Mouse (Mus musculus) myocyte (in vitro differentiated cells): ENCODE data around the gene Fam198b. TPM values are rescaled to one million over a fixed set of nuclear protein-coding genes. Genes with fewer than 3 reads are reported as not detected.

ENCODE experiments used
- H3K27me3 ChIP-seq: one replicate; pipeline ENCODE4 v1.6.1; 2011; ENCODE audit not compliant: control insufficient read depth, insufficient read depth, insufficient read length
- H3K36me3 ChIP-seq: one replicate; pipeline ENCODE4 v1.6.1; 2011; ENCODE audit not compliant: control insufficient read depth, insufficient read depth
- H3K4me2 ChIP-seq: one replicate; pipeline ENCODE4 v1.6.1; 2011; ENCODE audit warnings: low read depth, control low read depth
- H3K4me3 ChIP-seq: one replicate; pipeline ENCODE4 v1.5.1; 2011; ENCODE audit warnings: mild to moderate bottlenecking, control low read depth, moderate library complexity
- H3K79me2 ChIP-seq: one replicate; pipeline ENCODE4 v1.6.1; 2011; ENCODE audit not compliant: control insufficient read depth, insufficient read depth
- H3ac ChIP-seq: one replicate; pipeline ENCODE4 v1.6.1; 2011; ENCODE audit not compliant: control insufficient read depth, insufficient read length
- CEBPB ChIP-seq: IDR thresholded peaks from 2 replicates; pipeline ENCODE4 v1.6.1; 2011; ENCODE audit warnings: mild to moderate bottlenecking, moderate library complexity; ENCODE audit not compliant: poor library complexity, insufficient read depth, severe bottlenecking
- E2F4 ChIP-seq: IDR thresholded peaks from one replicate; pipeline ENCODE4 v1.6.1; 2011; ENCODE audit warnings: mild to moderate bottlenecking, control low read depth, moderate library complexity; ENCODE audit not compliant: insufficient read depth
- MAX ChIP-seq: IDR thresholded peaks from one replicate; pipeline ENCODE4 v1.6.1; 2011; ENCODE audit warnings: low read depth, mild to moderate bottlenecking, control low read depth
- MYOD1 ChIP-seq, 3 experiments: IDR thresholded peaks; one replicate each; pipeline ENCODE4 v1.6.1; 2011; ENCODE audit warnings: control low read depth in 2 of 3, low read depth in 2 of 3, mild to moderate bottlenecking in 2 of 3, moderate library complexity in 1 of 3; ENCODE audit not compliant: insufficient read length in 2 of 3, control insufficient read depth in 1 of 3
- MYOG ChIP-seq, 3 experiments: IDR thresholded peaks; one replicate each; pipeline ENCODE4 v1.6.1; 2011; ENCODE audit warnings: control low read depth in 2 of 3, low read depth in 2 of 3, mild to moderate bottlenecking in 2 of 3; ENCODE audit not compliant: insufficient read length in 2 of 3, control insufficient read depth in 1 of 3, insufficient read depth in 1 of 3
- POLR2A ChIP-seq: IDR thresholded peaks from one replicate; pipeline ENCODE4 v1.6.1; 2011; ENCODE audit warnings: low read depth, mild to moderate bottlenecking, control low read depth, moderate library complexity; ENCODE audit not compliant: insufficient read length
- POLR2AphosphoS2 ChIP-seq: IDR thresholded peaks from one replicate; pipeline ENCODE4 v1.6.1; 2011; ENCODE audit warnings: low read depth, control low read depth; ENCODE audit not compliant: insufficient read length
- REST ChIP-seq: IDR thresholded peaks from one replicate; pipeline ENCODE4 v1.6.1; 2011; ENCODE audit warnings: mild to moderate bottlenecking, control low read depth, moderate library complexity; ENCODE audit not compliant: insufficient read depth, insufficient read length
- SRF ChIP-seq: IDR thresholded peaks from one replicate; pipeline ENCODE4 v1.6.1; 2011; ENCODE audit warnings: low read depth; ENCODE audit not compliant: control insufficient read depth, insufficient read length
- TCF12 ChIP-seq: IDR thresholded peaks from one replicate; pipeline ENCODE4 v1.6.1; 2011; ENCODE audit warnings: mild to moderate bottlenecking, control low read depth; ENCODE audit not compliant: poor library complexity, insufficient read depth, severe bottlenecking
- TCF3 ChIP-seq: IDR thresholded peaks from one replicate; pipeline ENCODE4 v1.6.1; 2011; ENCODE audit warnings: low read depth, control low read depth; ENCODE audit not compliant: insufficient read length
- USF1 ChIP-seq: IDR thresholded peaks from one replicate; pipeline ENCODE4 v1.6.1; 2011; ENCODE audit warnings: low read depth, mild to moderate bottlenecking, control low read depth, moderate library complexity
- polyA plus RNA-seq: library from polyadenylated mRNA; unstranded; fragments of >200 nt; fragmentation: generic; extraction: Trizol; gene quantifications from one replicate; pipeline ENCODE4 v1.2.1, GENCODE M21; 2012; ENCODE audit warnings: missing spikeins

Fam198b gene
- polyA plus RNA-seq, 1 experiment, result 1.8 TPM

DNA sequence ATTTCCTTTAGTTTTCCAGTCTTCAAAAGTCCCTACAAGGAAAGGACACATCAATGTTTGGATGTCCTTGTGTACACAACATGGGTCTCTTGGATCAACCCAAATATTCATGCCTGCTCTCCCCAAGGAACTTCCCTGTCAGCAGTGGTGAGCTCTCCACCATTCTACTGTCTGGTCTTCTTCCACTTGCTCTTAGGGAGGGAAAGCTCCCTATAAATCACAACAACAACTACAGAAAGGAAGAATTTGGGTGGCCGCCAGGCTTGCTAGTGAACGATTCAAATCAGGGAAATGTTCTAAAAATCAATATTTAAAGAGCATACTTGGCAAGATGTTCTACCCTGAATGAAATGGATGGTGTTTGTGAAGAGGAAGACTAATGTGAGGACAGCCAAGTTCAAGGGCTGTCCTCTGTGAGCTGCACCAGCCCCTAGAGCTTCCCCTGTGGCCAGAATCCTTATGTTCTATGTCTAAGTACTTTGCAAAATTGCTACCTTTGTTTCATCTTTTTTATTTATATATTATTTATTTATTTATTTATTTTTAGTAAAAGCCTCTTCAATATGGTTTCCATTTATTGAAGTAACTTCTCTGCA, 68.9 kb downstream of the Fam198b start:
- H3K4me3 ChIP-seq, result no peak overlapping the region
- TF ChIP-seq TCF12, result no peak
- no peak for TF ChIP-seq CEBPB
- TF ChIP-seq MYOG (IDR thresholded peaks at IDR 0.05; ENCODE audit: control insufficient read depth in 1 of 3, insufficient read depth in 1 of 3, insufficient read length in 2 of 3, low read depth in 2 of 3), result no peak
- TF ChIP-seq MYOD1 (IDR thresholded peaks at IDR 0.05; ENCODE audit: control insufficient read depth in 1 of 3, insufficient read length in 2 of 3, low read depth in 2 of 3), result no peak
- TF ChIP-seq MAX, result no peak
- TF ChIP-seq SRF, result no peak
- no peak for TF ChIP-seq POLR2AphosphoS2
- TF ChIP-seq E2F4, result no peak
- TF ChIP-seq TCF3, result no peak
- TF ChIP-seq POLR2A, result no peak
- no peak for TF ChIP-seq REST

DNA sequence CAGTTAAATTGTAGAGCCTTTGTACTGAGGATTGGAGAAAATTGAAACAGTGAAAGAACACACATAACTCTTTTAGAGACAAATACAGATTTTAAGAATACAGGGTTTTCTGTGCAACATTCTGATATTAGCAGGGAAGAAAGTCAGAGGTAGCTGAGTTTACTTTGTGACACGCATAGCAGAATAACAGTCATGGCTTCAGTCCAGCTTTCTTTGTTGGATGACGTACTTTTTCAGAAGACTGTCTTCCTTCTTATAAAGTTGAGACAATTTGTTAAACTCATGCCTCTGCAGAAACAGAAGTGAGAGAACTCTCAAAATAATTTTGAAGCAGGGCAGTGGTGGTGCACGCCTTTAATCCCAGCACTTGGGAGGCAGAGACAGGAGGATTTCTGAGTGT, 70.9 kb downstream of the Fam198b start:
- H3K79me2 ChIP-seq, result no peaks in the 10 kb centered on the region
- H3ac ChIP-seq, result no peak overlapping the region
- no peak overlapping the region for H3K4me3 ChIP-seq
- H3K36me3 ChIP-seq, result no peaks in the 10 kb centered on the region
- TF ChIP-seq E2F4 (no peak), POLR2A (no peak)
- no peaks in the 10 kb centered on the region for H3K27me3 ChIP-seq
- H3K4me2 ChIP-seq, result no peak overlapping the region

More for the DNA sequence above, 68.9 kb downstream of the Fam198b start:
- Histone ChIP-seq H3K36me3 (no peaks in the 10 kb centered on the region), H3K27me3 (no peaks in the 10 kb centered on the region), H3K79me2 (no peaks in the 10 kb centered on the region), H3K4me2 (no peak overlapping the region), H3ac (no peak overlapping the region)

DNA sequence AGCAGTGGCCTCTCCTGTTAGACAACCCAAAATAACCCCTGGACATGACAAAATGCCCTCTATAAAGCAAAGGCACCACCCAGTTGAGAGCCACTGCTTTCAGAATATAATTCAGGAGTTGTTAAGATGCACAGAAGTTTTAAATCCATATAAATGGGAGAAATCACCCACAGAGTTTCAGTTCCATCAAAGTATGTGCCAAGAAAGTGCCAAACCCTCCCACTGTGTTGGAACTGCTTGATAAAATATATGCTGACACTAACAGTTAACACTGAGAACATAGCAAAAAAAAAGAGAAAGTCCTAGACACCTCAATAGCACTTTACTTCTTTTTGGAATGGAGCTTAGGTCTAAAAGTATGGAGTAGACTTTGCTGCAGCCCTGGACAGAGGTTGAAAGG, 72.5 kb downstream of the Fam198b start:
- no peaks in the 10 kb centered on the region for H3K36me3 ChIP-seq
- no peak overlapping the region for H3K4me2 ChIP-seq
- no peak overlapping the region for H3ac ChIP-seq
- TF ChIP-seq CEBPB (no peak), TCF12 (no peak), POLR2AphosphoS2 (no peak), USF1 (no peak), MYOD1 (IDR thresholded peaks at IDR 0.05; ENCODE audit: control insufficient read depth in 1 of 3, insufficient read length in 2 of 3, low read depth in 2 of 3) (no peak), SRF (no peak), MYOG (IDR thresholded peaks at IDR 0.05; ENCODE audit: control insufficient read depth in 1 of 3, insufficient read depth in 1 of 3, insufficient read length in 2 of 3, low read depth in 2 of 3) (no peak)
- H3K27me3 ChIP-seq, result no peaks in the 10 kb centered on the region
- no peak overlapping the region for H3K4me3 ChIP-seq
- no peaks in the 10 kb centered on the region for H3K79me2 ChIP-seq

DNA sequence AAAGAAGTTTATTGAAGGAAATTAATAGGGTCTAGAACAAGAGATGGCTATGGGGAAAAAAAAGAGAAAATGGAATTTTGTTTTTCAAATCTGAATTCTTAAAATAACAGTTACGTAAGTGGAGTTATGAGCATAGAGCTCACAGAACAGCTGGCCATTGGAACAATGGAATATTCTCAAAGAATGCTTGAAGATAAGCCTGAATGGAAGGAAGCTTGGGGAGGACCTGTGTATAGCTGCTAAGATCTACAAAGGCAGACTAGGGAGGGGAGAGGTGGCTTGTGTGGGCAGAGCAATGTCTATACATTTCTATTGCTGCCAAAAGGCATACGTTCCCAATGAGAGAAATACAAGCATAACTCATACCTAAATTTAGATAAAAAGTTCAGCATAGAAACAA, 73.4 kb downstream of the Fam198b start:
- Histone ChIP-seq H3K4me3 (no peak overlapping the region), H3K27me3 (no peaks in the 10 kb centered on the region), H3K79me2 (no peaks in the 10 kb centered on the region), H3ac (no peak overlapping the region), H3K4me2 (no peak overlapping the region), H3K36me3 (no peaks in the 10 kb centered on the region)
- TF ChIP-seq E2F4 (no peak), TCF12 (no peak)

DNA sequence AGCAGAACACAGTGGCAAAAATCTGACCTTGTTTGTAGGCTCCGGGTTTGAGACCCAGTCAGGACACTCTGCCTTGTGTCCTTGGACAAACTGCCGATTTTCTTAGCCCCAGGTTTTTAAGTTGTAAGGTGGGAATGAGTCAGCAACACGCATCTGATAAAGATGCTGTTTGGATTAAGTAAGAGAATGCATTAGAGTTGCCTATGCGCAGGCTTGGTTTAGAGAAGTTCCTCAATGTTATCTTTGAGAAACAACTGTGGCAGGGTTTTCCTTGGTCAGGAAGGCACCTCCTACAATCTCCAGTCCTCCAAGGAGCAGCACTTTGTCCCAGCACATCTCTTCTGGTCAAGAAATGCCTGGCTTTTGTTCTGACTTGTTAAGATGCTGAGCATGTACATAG, 82.4 kb downstream of the Fam198b start:
- Histone ChIP-seq H3K36me3 (no peaks in the 10 kb centered on the region), H3K4me2 (no peak overlapping the region), H3K79me2 (no peaks in the 10 kb centered on the region), H3K4me3 (no peak overlapping the region), H3ac (no peak overlapping the region), H3K27me3 (no peaks in the 10 kb centered on the region)
- no peak for TF ChIP-seq CEBPB
- TF ChIP-seq E2F4, result no peak
- TF ChIP-seq REST, result no peak
- no peak for TF ChIP-seq MYOD1 (IDR thresholded peaks at IDR 0.05; ENCODE audit: control insufficient read depth in 1 of 3, insufficient read length in 2 of 3, low read depth in 2 of 3)
- no peak for TF ChIP-seq TCF3

DNA sequence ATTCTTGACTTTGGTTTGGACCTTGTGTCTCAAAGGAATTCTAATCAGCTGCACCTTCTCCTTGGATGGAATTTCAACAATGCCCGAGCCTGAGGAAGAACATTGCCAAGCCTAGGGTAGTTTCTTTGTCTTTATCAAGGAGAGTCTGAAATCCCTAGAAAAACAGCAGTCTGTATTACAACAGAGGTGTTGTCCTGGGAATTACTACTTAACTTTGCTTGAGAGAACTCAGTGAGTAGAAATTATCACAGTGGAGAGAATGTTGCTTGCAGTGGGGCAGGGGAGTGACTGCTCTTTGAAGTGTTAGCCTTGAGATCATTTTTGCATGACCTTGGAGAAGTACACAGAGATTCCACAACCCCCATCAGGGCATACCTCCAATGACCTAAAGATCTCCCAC, 83.0 kb downstream of the Fam198b start:
- H3K27me3 ChIP-seq, result no peaks in the 10 kb centered on the region
- H3K36me3 ChIP-seq, result no peaks in the 10 kb centered on the region

More for the DNA sequence above, 83.0 kb downstream of the Fam198b start:
- no peak overlapping the region for H3ac ChIP-seq
- H3K79me2 ChIP-seq, result no peaks in the 10 kb centered on the region
- no peak overlapping the region for H3K4me3 ChIP-seq
- no peak for TF ChIP-seq CEBPB
- H3K4me2 ChIP-seq, result no peak overlapping the region
